Mouse (Mus musculus) thymus, adult 2 months (tissue): ENCODE data around the gene Fbxl3. TPM values are rescaled to one million over a fixed set of nuclear protein-coding genes. Genes with fewer than 3 reads are reported as not detected.

ENCODE experiments used
- DNase-seq: peaks from one replicate; pipeline ENCODE4 v3.0.0; 2021
- H3K27ac ChIP-seq: fragments of 200-500 bp; 2 replicates; pipeline ENCODE4 v1.5.1; 2012; ENCODE audit warnings: low read length, control low read depth; ENCODE audit not compliant: control insufficient read depth, insufficient read depth
- H3K27me3 ChIP-seq: fragments of 200-500 bp; 2 replicates; pipeline ENCODE4 v1.6.1; 2012; ENCODE audit warnings: mild to moderate bottlenecking, low read length, moderate library complexity, mixed read lengths; ENCODE audit not compliant: control insufficient read depth, insufficient read depth
- H3K36me3 ChIP-seq: fragments of 200-500 bp; 2 replicates; pipeline ENCODE4 v1.6.1; 2012; ENCODE audit warnings: mild to moderate bottlenecking, low read length, moderate library complexity; ENCODE audit not compliant: control insufficient read depth, insufficient read depth
- H3K4me1 ChIP-seq: fragments of 200-500 bp; replicated peaks from 2 replicates; pipeline ENCODE4 v1.6.1; 2012; ENCODE audit warnings: low read length; ENCODE audit not compliant: control insufficient read depth, insufficient read depth
- H3K4me3 ChIP-seq: fragments of 200-500 bp; 2 replicates; pipeline ENCODE4 v1.5.1; 2012; ENCODE audit warnings: mild to moderate bottlenecking, low read length, control low read depth, moderate library complexity; ENCODE audit not compliant: control insufficient read depth, insufficient read depth
- CTCF ChIP-seq: fragments of 200-500 bp; IDR thresholded peaks from 2 replicates; pipeline ENCODE4 v1.5.1; 2012; ENCODE audit warnings: mild to moderate bottlenecking, control low read depth, low read length, moderate library complexity, borderline replicate concordance; ENCODE audit not compliant: control insufficient read depth, poor library complexity, insufficient read depth; ENCODE audit errors: extremely low read depth
- POLR2A ChIP-seq: fragments of 200-500 bp; IDR thresholded peaks from 2 replicates; pipeline ENCODE4 v1.6.1; 2012; ENCODE audit warnings: mild to moderate bottlenecking, low read length, control low read depth, moderate library complexity; ENCODE audit not compliant: control insufficient read depth, poor library complexity, insufficient read depth; ENCODE audit errors: extremely low read depth
- WGBS: fragments of 180-500 bp; shearing (Covaris S2); methylation state at CpG from one replicate; pipeline ENCODE4 v1.1.7; 2018; 5-methylcytosine and 5-hydroxymethylcytosine counted together
- polyA plus RNA-seq: library from polyadenylated mRNA; depleted of rRNA; stranded (reverse); fragments of >200 nt; gene quantifications from 2 replicates; pipeline ENCODE4 v1.2.3, GENCODE M21; 2012

Gene Fbxl3
- polyA plus RNA-seq, 1 experiment: 113 TPM

DNA sequence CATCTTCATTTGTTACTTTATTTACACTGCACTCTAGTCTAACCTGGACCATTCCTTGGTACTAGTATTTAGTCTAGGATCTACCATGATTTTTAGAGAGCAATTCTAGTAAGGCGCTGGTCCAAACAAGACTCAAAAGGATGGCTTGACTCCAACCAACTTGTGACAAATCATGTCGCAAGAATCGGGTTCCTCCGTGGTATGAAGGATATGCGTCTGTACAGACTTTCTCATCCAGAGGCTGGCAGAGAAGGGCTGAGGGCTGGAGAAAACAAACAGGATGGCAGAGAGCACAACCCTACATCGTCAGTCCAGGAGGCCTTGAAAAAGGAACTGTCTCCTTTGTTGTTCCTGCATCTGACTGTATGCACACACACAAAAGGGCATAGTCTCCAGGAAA lies 2.7 kb downstream of the Fbxl3 start:
- H3K27ac ChIP-seq: no peak overlapping the region
- no peak for DNase-seq
- no peaks in the 10 kb centered on the region for H3K27me3 ChIP-seq
- H3K4me3 ChIP-seq: no peak overlapping the region
- WGBS: 77% methylated on average over 6 of the region's 6 CpGs
- TF ChIP-seq POLR2A (no peak), CTCF (no peak)
- H3K36me3 ChIP-seq: peaks cover 21% of the 10 kb centered on the region
- peaks cover 10% of the 10 kb centered on the region for H3K4me1 ChIP-seq

DNA sequence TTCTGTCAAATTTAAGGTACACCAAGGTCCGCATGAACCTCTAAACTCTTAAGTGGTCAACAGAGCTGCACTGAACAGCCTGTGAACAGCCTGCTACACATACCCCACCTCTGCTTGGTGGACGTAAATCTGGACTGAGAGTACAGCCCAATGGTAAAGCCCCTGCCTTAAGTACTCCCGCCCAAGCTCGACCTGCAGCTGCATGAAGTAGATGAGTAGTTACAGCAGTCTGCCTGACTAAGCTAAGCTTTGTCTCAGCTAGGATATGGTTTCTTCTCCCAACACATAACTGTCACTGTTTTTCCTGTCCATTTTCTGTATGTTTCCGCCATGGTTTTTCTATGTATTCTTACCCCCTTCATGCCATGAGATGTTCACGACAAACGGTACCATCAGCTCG lies 3.5 kb downstream of the Fbxl3 start:
- 95% methylated on average over 8 of the region's 8 CpGs for WGBS
- Histone ChIP-seq H3K4me1 (peaks cover 10% of the 10 kb centered on the region), H3K27ac (no peak overlapping the region), H3K4me3 (no peak overlapping the region), H3K36me3 (peaks cover 29% of the 10 kb centered on the region), H3K27me3 (no peaks in the 10 kb centered on the region)
- no peak for TF ChIP-seq POLR2A
- TF ChIP-seq CTCF: no peak
- no peak for DNase-seq

DNA sequence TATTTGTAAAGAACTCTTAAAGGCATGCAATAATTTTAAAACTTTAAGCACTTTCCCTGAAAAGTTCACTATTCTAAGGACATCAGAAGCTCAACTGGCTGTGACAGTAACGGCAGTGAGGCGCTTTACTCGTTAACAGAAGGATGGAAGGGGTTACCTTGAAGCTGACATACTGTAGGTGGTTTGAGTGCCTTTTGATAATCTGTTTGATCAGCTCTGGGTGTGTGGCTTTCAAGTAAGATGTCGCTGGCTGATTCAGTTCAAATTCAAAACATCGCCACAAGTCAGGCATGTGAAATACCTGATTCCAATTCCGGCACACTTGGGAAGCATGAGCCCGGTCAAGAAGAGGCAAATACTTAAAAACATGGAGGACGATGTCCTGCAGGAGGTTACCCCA lies 4.3 kb downstream of the Fbxl3 start:
- no peak for DNase-seq
- Histone ChIP-seq H3K4me1 (peaks cover 10% of the 10 kb centered on the region), H3K36me3 (peaks cover 31% of the 10 kb centered on the region)

DNA sequence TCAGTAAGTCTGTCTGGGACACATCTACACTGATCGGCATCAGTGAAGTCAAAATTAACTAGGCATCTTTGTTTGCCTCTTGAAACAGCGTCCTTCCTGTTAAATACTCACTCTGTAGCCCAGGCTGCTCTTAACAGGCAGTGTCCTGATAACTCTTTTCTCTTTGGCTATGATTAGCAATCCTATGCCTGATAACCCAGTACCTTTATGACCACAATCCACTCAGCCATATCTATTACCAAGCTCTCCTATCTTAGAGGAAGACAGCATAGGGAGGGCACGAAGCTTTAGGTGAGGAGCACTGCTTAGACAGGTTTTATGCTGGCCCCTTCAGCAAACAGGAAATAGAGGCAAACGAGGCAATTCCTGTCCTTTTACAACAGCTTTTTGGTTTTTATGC lies 5.7 kb downstream of the Fbxl3 start:
- Histone ChIP-seq H3K4me1 (peaks cover 10% of the 10 kb centered on the region), H3K36me3 (peaks cover 40% of the 10 kb centered on the region), H3K27me3 (no peaks in the 10 kb centered on the region), H3K4me3 (no peak overlapping the region), H3K27ac (no peak overlapping the region)
- 55% methylated on average over 4 of the region's 4 CpGs for WGBS
- no peak for DNase-seq
- TF ChIP-seq CTCF (no peak), POLR2A (no peak)

More for the DNA sequence above, 4.3 kb downstream of the Fbxl3 start:
- H3K27me3 ChIP-seq: no peaks in the 10 kb centered on the region
- WGBS: 63% methylated on average over 8 of the region's 8 CpGs
- H3K27ac ChIP-seq: no peak overlapping the region
- TF ChIP-seq POLR2A (no peak), CTCF (no peak)
- no peak overlapping the region for H3K4me3 ChIP-seq

DNA sequence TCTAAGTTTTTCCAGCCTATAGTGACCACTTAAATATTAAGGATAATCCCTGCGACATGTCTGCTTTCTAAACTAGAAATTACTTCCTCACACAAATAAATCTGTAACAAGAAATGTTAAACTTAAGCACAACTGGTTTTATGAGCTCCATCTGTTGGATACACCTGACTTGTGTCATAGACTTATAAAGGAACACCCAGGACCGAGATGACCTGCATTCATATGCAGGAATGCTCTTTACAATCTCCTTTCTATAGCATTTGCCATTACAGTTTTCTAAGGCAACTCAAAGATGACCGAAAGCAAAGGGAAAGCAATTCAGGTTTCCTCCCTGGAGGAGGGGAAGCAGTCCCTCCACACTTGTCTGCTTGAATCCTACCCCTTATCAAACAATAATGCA lies 6.1 kb downstream of the Fbxl3 start:
- Histone ChIP-seq H3K27me3 (no peaks in the 10 kb centered on the region), H3K36me3 (peaks cover 44% of the 10 kb centered on the region), H3K4me1 (peaks cover 10% of the 10 kb centered on the region), H3K4me3 (no peak overlapping the region), H3K27ac (no peak overlapping the region)
- DNase-seq: no peak
- TF ChIP-seq CTCF (no peak), POLR2A (no peak)
- 99% methylated on average over 3 of the region's 3 CpGs for WGBS

DNA sequence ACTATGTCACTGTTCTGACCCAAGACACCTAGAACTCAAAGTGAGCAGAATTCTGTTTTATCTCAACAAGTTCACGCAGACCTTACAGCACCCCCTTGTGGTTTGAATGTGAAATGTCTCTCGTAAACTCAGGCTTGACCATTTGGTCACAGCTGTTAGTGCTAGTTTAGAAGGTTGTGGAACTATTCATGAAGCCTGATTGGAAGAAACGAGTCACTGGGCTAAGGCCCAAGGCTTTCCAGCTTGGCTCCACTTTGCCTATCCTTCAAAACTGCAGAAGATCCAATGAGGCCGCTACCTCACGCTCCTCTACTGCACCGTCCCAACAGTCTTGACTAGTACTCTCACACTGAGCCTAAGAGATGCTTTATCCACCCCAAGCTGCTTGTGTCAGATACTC lies 10.7 kb downstream of the Fbxl3 start:
- Histone ChIP-seq H3K27ac (no peak overlapping the region), H3K4me3 (no peak overlapping the region), H3K36me3 (peaks cover 79% of the 10 kb centered on the region), H3K27me3 (no peaks in the 10 kb centered on the region), H3K4me1 (no peaks in the 10 kb centered on the region)
- peak; percentile 46 for DNase-seq
- 86% methylated on average over 6 of the region's 6 CpGs for WGBS
- TF ChIP-seq CTCF (no peak), POLR2A (no peak)

DNA sequence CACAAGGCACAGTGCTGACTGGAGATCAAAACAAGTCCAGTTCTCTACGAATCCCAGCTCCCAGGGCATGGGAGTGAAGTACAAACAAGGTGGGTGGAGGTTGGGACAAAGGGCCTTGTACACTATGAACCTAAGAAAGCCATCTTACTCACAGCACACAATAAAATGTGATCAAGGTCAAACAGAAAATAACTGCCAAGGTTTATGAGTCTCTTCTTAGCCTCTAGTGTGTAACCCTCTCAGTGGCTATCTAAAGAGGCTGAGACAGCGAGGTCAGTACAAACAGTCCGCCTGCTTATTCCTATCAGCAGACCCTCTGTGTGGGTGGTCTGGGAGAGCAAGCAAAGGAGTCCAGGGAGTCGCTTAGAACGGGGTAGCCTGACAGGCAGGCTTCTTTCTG lies 11.5 kb downstream of the Fbxl3 start:
- Histone ChIP-seq H3K4me1 (no peaks in the 10 kb centered on the region), H3K27ac (no peak overlapping the region), H3K4me3 (no peak overlapping the region), H3K36me3 (peaks cover 80% of the 10 kb centered on the region), H3K27me3 (no peaks in the 10 kb centered on the region)
- no peak for DNase-seq
- no peak for TF ChIP-seq CTCF
- no peak for TF ChIP-seq POLR2A
- 97% methylated on average over 5 of the region's 5 CpGs for WGBS
